Mouse (Mus musculus) embryonic facial prominence, embryonic 14.5 days (tissue): ENCODE results near the gene Il34. TPM values are rescaled to one million over a fixed set of nuclear protein-coding genes. Genes with fewer than 3 reads are reported as not detected.

Experiments used
- ATAC-seq: fragments of 200-750 bp; cut with Nextera tagmentation; 2 replicates; pipeline ENCODE4 v1.8.0; 2017; ENCODE audit warnings: low read depth, moderate number of reproducible peaks, moderate TSS enrichment
- DNase-seq: peaks from one replicate; pipeline ENCODE4 v3.0.0-alpha.2; 2015; ENCODE audit warnings: low spot score
- H3K27ac ChIP-seq: fragments of 300-500 bp; sonication (generic); replicated peaks from 2 replicates; pipeline ENCODE4 v1.5.1; 2014; ENCODE audit warnings: low read depth, mild to moderate bottlenecking, low read length, moderate library complexity
- H3K27me3 ChIP-seq: fragments of 300-500 bp; sonication (generic); replicated peaks from 2 replicates; pipeline ENCODE4 v1.6.1; 2014; ENCODE audit warnings: low read length; ENCODE audit not compliant: control insufficient read depth, insufficient read depth
- H3K36me3 ChIP-seq: fragments of 300-500 bp; sonication (generic); 2 replicates; pipeline ENCODE4 v1.6.1; 2014; ENCODE audit warnings: low read length, mixed read lengths; ENCODE audit not compliant: control insufficient read depth, insufficient read depth
- H3K4me1 ChIP-seq: fragments of 300-500 bp; sonication (generic); 2 replicates; pipeline ENCODE4 v1.6.1; 2014; ENCODE audit warnings: antibody characterized with exemption, low read length; ENCODE audit not compliant: control insufficient read depth, insufficient read depth
- H3K4me2 ChIP-seq: fragments of 300-500 bp; sonication (generic); 2 replicates; pipeline ENCODE4 v1.6.1; 2014; ENCODE audit warnings: low read depth, mild to moderate bottlenecking, low read length, moderate library complexity, mixed read lengths
- H3K4me3 ChIP-seq: fragments of 300-500 bp; sonication (generic); 2 replicates; pipeline ENCODE4 v1.5.1; 2014; ENCODE audit warnings: low read depth, mild to moderate bottlenecking, low read length
- H3K9ac ChIP-seq: fragments of 300-500 bp; sonication (generic); 2 replicates; pipeline ENCODE4 v1.6.1; 2014; ENCODE audit warnings: low read depth, mild to moderate bottlenecking, low read length, moderate library complexity, mixed read lengths
- H3K9me3 ChIP-seq: fragments of 300-500 bp; sonication (generic); 2 replicates; pipeline ENCODE4 v1.6.1; 2016; ENCODE audit warnings: low read length; ENCODE audit not compliant: control insufficient read depth
- WGBS: fragments of 180-500 bp; shearing (Covaris S2); extraction: QIAGEN DNeasy Blood & Tissue Kit; methylation state at CpG from one replicate; pipeline ENCODE4 v1.1.7; 2014; 5-methylcytosine and 5-hydroxymethylcytosine counted together
- polyA plus RNA-seq: library from polyadenylated mRNA; unstranded; fragments of >200 nt; fragmentation: Nextera tagmentation; extraction: Ambion mirVana; gene quantifications from 2 replicates; pipeline ENCODE4 v1.2.1, GENCODE M21; 2014

Gene Il34
- polyA plus RNA-seq, 1 experiment from 2014 or later, result 1.7 TPM

GRCm38 (mm10) chr8:110718969-110719670 lies 86.6 kb downstream of the Il34 start:
- Histone ChIP-seq H3K36me3 (0 out of 2 replicates have a peak, but pooled peaks cover 9% of the 10 kb centered on the region), H3K27ac (peak overlapping the region; percentile 95), H3K4me1 (peaks cover 67% of the 10 kb centered on the region), H3K9me3 (no peaks in the 10 kb centered on the region), H3K4me2 (0 out of 2 replicates have a peak overlapping the region, but pooled peaks have one; percentile 4), H3K4me3 (no peak overlapping the region), H3K9ac (peak overlapping the region; percentile 40; the same call in 1 of the 2 replicates), H3K27me3 (no peaks in the 10 kb centered on the region)
- ATAC-seq (no peak), DNase-seq (peak; percentile 80)
- 32% methylated on average over 12 of the region's 12 CpGs for WGBS

- H3K4me2 ChIP-seq, result no peak overlapping the region
- peak overlapping the region; percentile 95 for H3K27ac ChIP-seq
- ATAC-seq (no peak), DNase-seq (no peak)
- no peaks in the 10 kb centered on the region for H3K9me3 ChIP-seq
- WGBS, result 79% methylated on average over 8 of the region's 8 CpGs
- no peaks in the 10 kb centered on the region for H3K27me3 ChIP-seq
- no peak overlapping the region for H3K9ac ChIP-seq
- H3K4me3 ChIP-seq, result no peak overlapping the region
- peaks cover 60% of the 10 kb centered on the region for H3K4me1 ChIP-seq
- H3K36me3 ChIP-seq, result peaks cover 10% of the 10 kb centered on the region; the same call in 1 of the 2 replicates
Measured at GRCm38 (mm10) chr8:110718209-110718968, 87.3 kb downstream of the Il34 start.

- WGBS, result 39% methylated on average over 7 of the region's 7 CpGs
- H3K4me1 ChIP-seq, result peaks cover 52% of the 10 kb centered on the region
- no peak overlapping the region for H3K9ac ChIP-seq
- DNase-seq (peak; percentile 72), ATAC-seq (no peak; the same call in 1 of the 2 replicates)
- H3K27ac ChIP-seq, result peak overlapping the region; percentile 88
- no peak overlapping the region for H3K4me3 ChIP-seq
- peaks cover 19% of the 10 kb centered on the region; the same call in 1 of the 2 replicates for H3K36me3 ChIP-seq
- H3K27me3 ChIP-seq, result no peaks in the 10 kb centered on the region
- H3K4me2 ChIP-seq, result 0 out of 2 replicates have a peak overlapping the region, but pooled peaks have one; percentile 4
- no peaks in the 10 kb centered on the region for H3K9me3 ChIP-seq
Measured at GRCm38 (mm10) chr8:110717131-110717530, 88.6 kb downstream of the Il34 start.

- 32% methylated on average over 2 of the region's 4 CpGs for WGBS
- Histone ChIP-seq H3K9me3 (no peaks in the 10 kb centered on the region), H3K9ac (peak overlapping the region; percentile 5; the same call in 1 of the 2 replicates), H3K36me3 (peaks cover 19% of the 10 kb centered on the region; the same call in 1 of the 2 replicates), H3K4me1 (peaks cover 52% of the 10 kb centered on the region), H3K4me2 (peak overlapping the region; percentile 4; the same call in 1 of the 2 replicates), H3K27me3 (no peaks in the 10 kb centered on the region), H3K27ac (peak overlapping the region; percentile 88), H3K4me3 (no peak overlapping the region)
- peak; percentile 74 for ATAC-seq
- DNase-seq, result peak; percentile 94
Measured at GRCm38 (mm10) chr8:110716075-110716474, 89.6 kb downstream of the Il34 start.

GRCm38 (mm10) chr8:110714827-110715519 lies 90.8 kb downstream of the Il34 start:
- ATAC-seq, result no peak
- H3K27ac ChIP-seq, result peak overlapping the region; percentile 88
- peaks cover 19% of the 10 kb centered on the region; the same call in 1 of the 2 replicates for H3K36me3 ChIP-seq
- peaks cover 55% of the 10 kb centered on the region for H3K4me1 ChIP-seq
- no peaks in the 10 kb centered on the region for H3K9me3 ChIP-seq
- DNase-seq, result peak; percentile 70
- 76% methylated on average over 14 of the region's 15 CpGs for WGBS
- H3K9ac ChIP-seq, result 0 out of 2 replicates have a peak overlapping the region, but pooled peaks have one; percentile 25
- H3K4me3 ChIP-seq, result no peak overlapping the region
- H3K27me3 ChIP-seq, result no peaks in the 10 kb centered on the region
- no peak overlapping the region; the same call in 1 of the 2 replicates for H3K4me2 ChIP-seq

- Histone ChIP-seq H3K4me3 (no peak overlapping the region), H3K36me3 (peaks cover 23% of the 10 kb centered on the region; the same call in 1 of the 2 replicates), H3K4me2 (no peak overlapping the region), H3K4me1 (peaks cover 36% of the 10 kb centered on the region), H3K9ac (no peak overlapping the region), H3K9me3 (no peaks in the 10 kb centered on the region), H3K27me3 (no peaks in the 10 kb centered on the region), H3K27ac (no peak overlapping the region)
- DNase-seq (no peak), ATAC-seq (no peak)
- WGBS, result 84% methylated on average over 7 of the region's 7 CpGs
Measured at GRCm38 (mm10) chr8:110713073-110713472, 92.7 kb downstream of the Il34 start.

GRCm38 (mm10) chr8:110711271-110711934 lies 94.3 kb downstream of the Il34 start:
- Histone ChIP-seq H3K4me1 (peaks cover 20% of the 10 kb centered on the region), H3K36me3 (peaks cover 24% of the 10 kb centered on the region; the same call in 1 of the 2 replicates), H3K9ac (no peak overlapping the region), H3K4me2 (no peak overlapping the region), H3K27ac (peak overlapping the region; percentile 71), H3K27me3 (no peaks in the 10 kb centered on the region), H3K9me3 (no peaks in the 10 kb centered on the region), H3K4me3 (no peak overlapping the region)
- no peak for DNase-seq
- ATAC-seq, result 0 out of 2 replicates have a peak, but pooled peaks have one; percentile 1
- WGBS, result 61% methylated on average over 13 of the region's 13 CpGs
